Mouse (Mus musculus): ENCODE results near the gene Cyp24a1.
"Not testable (repeated sequence)": the region's sequence is repeated elsewhere in the genome, so short reads cannot be mapped to it uniquely, and the experiment has no call there.

Gene Cyp24a1

GRCm38 (mm10) chr2:170494784-170495710 is 1.9 kb downstream of the Cyp24a1 start:
- DNase-seq (ENCODE audit: low spot score): peak; percentile 34

- peak; percentile 72 for DNase-seq (ENCODE audit: low spot score)
Observed at GRCm38 (mm10) chr2:170487890-170488502, 8.9 kb downstream of the Cyp24a1 start.

GRCm38 (mm10) chr2:170487202-170487601 is 9.7 kb downstream of the Cyp24a1 start:
- peak; percentile 43 for DNase-seq (ENCODE audit: low spot score)

GRCm38 (mm10) chr2:170483914-170484313 is 13.0 kb downstream of the Cyp24a1 start:
- no peak for DNase-seq (ENCODE audit: low spot score)

- no peak for DNase-seq (ENCODE audit: low spot score)
Observed at GRCm38 (mm10) chr2:170482019-170482540, 14.9 kb downstream of the Cyp24a1 start.

- no peak for DNase-seq (ENCODE audit: low spot score)
Observed at GRCm38 (mm10) chr2:170476643-170477042, 20.3 kb downstream of the Cyp24a1 start.

GRCm38 (mm10) chr2:170476215-170476614 is 20.7 kb downstream of the Cyp24a1 start:
- no peak for DNase-seq (ENCODE audit: low spot score)

- DNase-seq (ENCODE audit: low spot score): no peak
Observed at GRCm38 (mm10) chr2:170475164-170475563, 21.8 kb downstream of the Cyp24a1 start.

GRCm38 (mm10) chr2:170474125-170474524 is 22.8 kb downstream of the Cyp24a1 start:
- no peak for DNase-seq (ENCODE audit: low spot score)

GRCm38 (mm10) chr2:170470591-170470990 is 26.4 kb downstream of the Cyp24a1 start:
- DNase-seq (ENCODE audit: low spot score): no peak

GRCm38 (mm10) chr2:170469616-170470308 is 27.2 kb downstream of the Cyp24a1 start:
- DNase-seq (ENCODE audit: low spot score): no peak

GRCm38 (mm10) chr2:170468009-170468408 is 28.9 kb downstream of the Cyp24a1 start:
- no peak for DNase-seq (ENCODE audit: low spot score)

- no peak for DNase-seq (ENCODE audit: low spot score)
Observed at GRCm38 (mm10) chr2:170464817-170465216, 32.1 kb downstream of the Cyp24a1 start.

- no peak for DNase-seq (ENCODE audit: low spot score)
Observed at GRCm38 (mm10) chr2:170461652-170462051, 35.3 kb downstream of the Cyp24a1 start.

- DNase-seq (ENCODE audit: low spot score): no peak
Observed at GRCm38 (mm10) chr2:170459805-170460204, 37.1 kb downstream of the Cyp24a1 start.

- no peak for DNase-seq (ENCODE audit: low spot score)
Observed at GRCm38 (mm10) chr2:170459183-170459582, 37.8 kb downstream of the Cyp24a1 start.

- DNase-seq (ENCODE audit: low spot score): not testable (repeated sequence)
Observed at GRCm38 (mm10) chr2:170453809-170454208, 43.1 kb downstream of the Cyp24a1 start.

GRCm38 (mm10) chr2:170450933-170451332 is 46.0 kb downstream of the Cyp24a1 start:
- DNase-seq (ENCODE audit: low spot score): peak; percentile 89

- no peak for DNase-seq (ENCODE audit: low spot score)
Observed at GRCm38 (mm10) chr2:170447651-170448050, 49.3 kb downstream of the Cyp24a1 start.

- DNase-seq (ENCODE audit: low spot score): no peak
Observed at GRCm38 (mm10) chr2:170446843-170447383, 50.0 kb downstream of the Cyp24a1 start.

GRCm38 (mm10) chr2:170445861-170446260 is 51.1 kb downstream of the Cyp24a1 start:
- DNase-seq (ENCODE audit: low spot score): no peak

GRCm38 (mm10) chr2:170442535-170442934 is 54.4 kb downstream of the Cyp24a1 start:
- DNase-seq (ENCODE audit: low spot score): peak; percentile 47
